Mouse (Mus musculus): ENCODE measurements around the gene Nat8f4. TPM values are rescaled to one million over a fixed set of nuclear protein-coding genes. Genes with fewer than 3 reads are reported as not detected.

Nat8f4 gene
- polyA plus RNA-seq, 1 experiment, result 0.04 TPM

GRCm38 (mm10) chr6:85863840-85864239, 40.8 kb downstream of the Nat8f4 start:
- H3K4me3 ChIP-seq (ENCODE audit: insufficient read depth, poor library complexity, severe bottlenecking), result no peak overlapping the region
- no peaks in the 10 kb centered on the region for H3K79me3 ChIP-seq (ENCODE audit: low read depth)
- TF ChIP-seq FOSL1 (IDR thresholded peaks at IDR 0.05; ENCODE audit: insufficient read depth, low read length, poor library complexity, severe bottlenecking), result no peak
- TF ChIP-seq MAX (IDR thresholded peaks at IDR 0.05), result no peak
- no peak for TF ChIP-seq MYOG (IDR thresholded peaks at IDR 0.05; ENCODE audit: control insufficient read depth, extremely low read depth, insufficient read length)
- TF ChIP-seq CTCF (IDR thresholded peaks at IDR 0.05; ENCODE audit: control insufficient read depth, insufficient read depth, insufficient read length), result no peak
- TF ChIP-seq MYOD1 (IDR thresholded peaks at IDR 0.05; ENCODE audit: control insufficient read depth, insufficient read length, low read depth), result no peak
- TF ChIP-seq CEBPB (IDR thresholded peaks at IDR 0.05; ENCODE audit: low read depth), result no peak
- TF ChIP-seq USF1 (IDR thresholded peaks at IDR 0.05; ENCODE audit: low read depth), result no peak
- peaks cover 15% of the 10 kb centered on the region for H3K27me3 ChIP-seq (ENCODE audit: control insufficient read depth, insufficient read depth, insufficient read length)
- no peak overlapping the region for H3ac ChIP-seq (ENCODE audit: control insufficient read depth, insufficient read length, low read depth)
- H3K36me3 ChIP-seq (ENCODE audit: control insufficient read depth, insufficient read depth), result no peaks in the 10 kb centered on the region
- no peaks in the 10 kb centered on the region for H3K79me2 ChIP-seq (ENCODE audit: control insufficient read depth, insufficient read depth)

- Histone ChIP-seq H3K27me3 (ENCODE audit: control insufficient read depth, insufficient read depth, insufficient read length) (peaks cover 11% of the 10 kb centered on the region), H3K79me2 (ENCODE audit: control insufficient read depth, insufficient read depth) (no peaks in the 10 kb centered on the region), H3K4me3 (ENCODE audit: insufficient read depth, poor library complexity, severe bottlenecking) (no peak overlapping the region), H3K79me3 (ENCODE audit: low read depth) (no peaks in the 10 kb centered on the region), H3K36me3 (ENCODE audit: control insufficient read depth, insufficient read depth) (no peaks in the 10 kb centered on the region), H3ac (ENCODE audit: control insufficient read depth, insufficient read length, low read depth) (no peak overlapping the region)
- TF ChIP-seq USF1 (IDR thresholded peaks at IDR 0.05; ENCODE audit: low read depth), result no peak
- TF ChIP-seq FOSL1 (IDR thresholded peaks at IDR 0.05; ENCODE audit: insufficient read depth, low read length, poor library complexity, severe bottlenecking), result no peak
- no peak for TF ChIP-seq CTCF (IDR thresholded peaks at IDR 0.05; ENCODE audit: control insufficient read depth, insufficient read depth, insufficient read length)
- TF ChIP-seq CEBPB (IDR thresholded peaks at IDR 0.05; ENCODE audit: low read depth), result no peak
- TF ChIP-seq MAX (IDR thresholded peaks at IDR 0.05), result no peak
- no peak for TF ChIP-seq MYOG (IDR thresholded peaks at IDR 0.05; ENCODE audit: control insufficient read depth, extremely low read depth, insufficient read length)
- no peak for TF ChIP-seq MYOD1 (IDR thresholded peaks at IDR 0.05; ENCODE audit: control insufficient read depth, insufficient read length, low read depth)
Observed at GRCm38 (mm10) chr6:85863136-85863535, 41.5 kb downstream of the Nat8f4 start.

GRCm38 (mm10) chr6:85862565-85862964, 42.1 kb downstream of the Nat8f4 start:
- Histone ChIP-seq H3K79me3 (ENCODE audit: low read depth) (no peaks in the 10 kb centered on the region), H3ac (ENCODE audit: control insufficient read depth, insufficient read length, low read depth) (no peak overlapping the region), H3K36me3 (ENCODE audit: control insufficient read depth, insufficient read depth) (no peaks in the 10 kb centered on the region), H3K27me3 (ENCODE audit: control insufficient read depth, insufficient read depth, insufficient read length) (peaks cover 11% of the 10 kb centered on the region), H3K79me2 (ENCODE audit: control insufficient read depth, insufficient read depth) (no peaks in the 10 kb centered on the region), H3K4me3 (ENCODE audit: insufficient read depth, poor library complexity, severe bottlenecking) (no peak overlapping the region)
- TF ChIP-seq MAX (IDR thresholded peaks at IDR 0.05), result no peak
- no peak for TF ChIP-seq FOSL1 (IDR thresholded peaks at IDR 0.05; ENCODE audit: insufficient read depth, low read length, poor library complexity, severe bottlenecking)
- TF ChIP-seq CTCF (IDR thresholded peaks at IDR 0.05; ENCODE audit: control insufficient read depth, insufficient read depth, insufficient read length), result no peak
- TF ChIP-seq MYOG (IDR thresholded peaks at IDR 0.05; ENCODE audit: control insufficient read depth, extremely low read depth, insufficient read length), result no peak
- no peak for TF ChIP-seq USF1 (IDR thresholded peaks at IDR 0.05; ENCODE audit: low read depth)
- TF ChIP-seq MYOD1 (IDR thresholded peaks at IDR 0.05; ENCODE audit: control insufficient read depth, insufficient read length, low read depth), result no peak
- no peak for TF ChIP-seq CEBPB (IDR thresholded peaks at IDR 0.05; ENCODE audit: low read depth)

GRCm38 (mm10) chr6:85861247-85861646, 43.4 kb downstream of the Nat8f4 start:
- Histone ChIP-seq H3ac (ENCODE audit: control insufficient read depth, insufficient read length, low read depth) (no peak overlapping the region), H3K79me2 (ENCODE audit: control insufficient read depth, insufficient read depth) (no peaks in the 10 kb centered on the region), H3K27me3 (ENCODE audit: control insufficient read depth, insufficient read depth, insufficient read length) (peaks cover 13% of the 10 kb centered on the region), H3K36me3 (ENCODE audit: control insufficient read depth, insufficient read depth) (no peaks in the 10 kb centered on the region), H3K79me3 (ENCODE audit: low read depth) (no peaks in the 10 kb centered on the region), H3K4me3 (ENCODE audit: insufficient read depth, poor library complexity, severe bottlenecking) (no peak overlapping the region)
- TF ChIP-seq USF1 (IDR thresholded peaks at IDR 0.05; ENCODE audit: low read depth) (no peak), MAX (IDR thresholded peaks at IDR 0.05) (no peak), MYOG (IDR thresholded peaks at IDR 0.05; ENCODE audit: control insufficient read depth, extremely low read depth, insufficient read length) (no peak), FOSL1 (IDR thresholded peaks at IDR 0.05; ENCODE audit: insufficient read depth, low read length, poor library complexity, severe bottlenecking) (no peak), MYOD1 (IDR thresholded peaks at IDR 0.05; ENCODE audit: control insufficient read depth, insufficient read length, low read depth) (no peak), CTCF (IDR thresholded peaks at IDR 0.05; ENCODE audit: control insufficient read depth, insufficient read depth, insufficient read length) (no peak)

- H3K79me2 ChIP-seq (ENCODE audit: control insufficient read depth, insufficient read depth), result no peaks in the 10 kb centered on the region
- no peak for TF ChIP-seq MYOG (IDR thresholded peaks at IDR 0.05; ENCODE audit: control insufficient read depth, extremely low read depth, insufficient read length)
- TF ChIP-seq FOSL1 (IDR thresholded peaks at IDR 0.05; ENCODE audit: insufficient read depth, low read length, poor library complexity, severe bottlenecking), result no peak
- no peak for TF ChIP-seq USF1 (IDR thresholded peaks at IDR 0.05; ENCODE audit: low read depth)
- TF ChIP-seq MAX (IDR thresholded peaks at IDR 0.05), result no peak
- no peak for TF ChIP-seq CEBPB (IDR thresholded peaks at IDR 0.05; ENCODE audit: low read depth)
- no peak for TF ChIP-seq CTCF (IDR thresholded peaks at IDR 0.05; ENCODE audit: control insufficient read depth, insufficient read depth, insufficient read length)
- no peak for TF ChIP-seq MYOD1 (IDR thresholded peaks at IDR 0.05; ENCODE audit: control insufficient read depth, insufficient read length, low read depth)
- no peak overlapping the region for H3ac ChIP-seq (ENCODE audit: control insufficient read depth, insufficient read length, low read depth)
- H3K79me3 ChIP-seq (ENCODE audit: low read depth), result no peaks in the 10 kb centered on the region
- no peak overlapping the region for H3K4me3 ChIP-seq (ENCODE audit: insufficient read depth, poor library complexity, severe bottlenecking)
- H3K27me3 ChIP-seq (ENCODE audit: control insufficient read depth, insufficient read depth, insufficient read length), result peaks cover 13% of the 10 kb centered on the region
- H3K36me3 ChIP-seq (ENCODE audit: control insufficient read depth, insufficient read depth), result no peaks in the 10 kb centered on the region
Observed at GRCm38 (mm10) chr6:85856194-85856678, 48.4 kb downstream of the Nat8f4 start.

GRCm38 (mm10) chr6:85853481-85853880, 51.2 kb downstream of the Nat8f4 start:
- Histone ChIP-seq H3K27me3 (ENCODE audit: control insufficient read depth, insufficient read depth, insufficient read length) (peaks cover 20% of the 10 kb centered on the region), H3K79me2 (ENCODE audit: control insufficient read depth, insufficient read depth) (no peaks in the 10 kb centered on the region), H3K36me3 (ENCODE audit: control insufficient read depth, insufficient read depth) (no peaks in the 10 kb centered on the region), H3ac (ENCODE audit: control insufficient read depth, insufficient read length, low read depth) (no peak overlapping the region), H3K79me3 (ENCODE audit: low read depth) (no peaks in the 10 kb centered on the region), H3K4me3 (ENCODE audit: insufficient read depth, poor library complexity, severe bottlenecking) (no peak overlapping the region)
- no peak for TF ChIP-seq CEBPB (IDR thresholded peaks at IDR 0.05; ENCODE audit: low read depth)
- TF ChIP-seq CTCF (IDR thresholded peaks at IDR 0.05; ENCODE audit: control insufficient read depth, insufficient read depth, insufficient read length), result no peak
- no peak for TF ChIP-seq FOSL1 (IDR thresholded peaks at IDR 0.05; ENCODE audit: insufficient read depth, low read length, poor library complexity, severe bottlenecking)
- TF ChIP-seq MYOG (IDR thresholded peaks at IDR 0.05; ENCODE audit: control insufficient read depth, extremely low read depth, insufficient read length), result no peak
- TF ChIP-seq MYOD1 (IDR thresholded peaks at IDR 0.05; ENCODE audit: control insufficient read depth, insufficient read length, low read depth), result no peak
- TF ChIP-seq USF1 (IDR thresholded peaks at IDR 0.05; ENCODE audit: low read depth), result no peak
- TF ChIP-seq MAX (IDR thresholded peaks at IDR 0.05), result no peak
